ENCODE assay signal across 15 mouse cellular contexts in genomic region chr5:5326716-5327115, GRCm38 (mm10).
A peak's percentile ranks its signal among the peaks of the same experiment; 100 is the strongest.
DNase-seq lines count a peak whose midpoint lies in the region; ATAC-seq and TF ChIP-seq lines count a peak whose summit lies in the region.
"Had no signal": no experiment of that assay in that cellular context is flagged by ENCODE, and none has a peak within 500 bp of the region (broad histone marks: within the 10 kb centered on the region; RNA-seq: fewer than 3 reads in every experiment).

No protein-coding gene starts in this region.

- H3K27ac ChIP-seq in kidney, embryonic 15.5 days = no peak overlapping the region
- no peak overlapping the region for H3K27ac ChIP-seq in hindbrain, embryonic 10.5 days
- H3K27ac ChIP-seq: embryonic facial prominence, embryonic 13.5 days; heart, embryonic 10.5 days; hindbrain, embryonic 13.5 days; midbrain, embryonic 13.5 days; stomach, embryonic 15.5 days had no signal

- in situ Hi-C loops in Patski (cut with MboI; ENCODE audit: low pct_unique_long_range_greater_than_20kb) = no loop called here

- POLR2A ChIA-PET in Patski (lab: Charles Lee) = no interaction called here

- no peaks in the 10 kb centered on the region for H3K4me1 ChIP-seq in kidney, embryonic 15.5 days
- H3K4me1 ChIP-seq in hindbrain, embryonic 10.5 days (replicated peaks) = no peaks in the 10 kb centered on the region
- H3K4me1 ChIP-seq: hindbrain, embryonic 13.5 days had no signal

- H3K4me2 ChIP-seq in kidney, embryonic 15.5 days = no peak overlapping the region
- H3K4me2 ChIP-seq: embryonic facial prominence, embryonic 13.5 days; hindbrain, embryonic 13.5 days; midbrain, embryonic 13.5 days; stomach, embryonic 15.5 days had no signal

- ATAC-seq in kidney, embryonic 15.5 days (replicated peaks; ENCODE audit: low FRiP score) = no peak
- peak; percentile 100 for ATAC-seq in Patski
- ATAC-seq in inflammation-experienced regulatory T-cells, adult 6 months = no peak
- ATAC-seq: forebrain, embryonic 16.5 days; midbrain, embryonic 13.5 days had no signal

- WGBS in kidney, embryonic 15.5 days = 90% methylated on average over 2 of the region's 2 CpGs
- WGBS in hindbrain, embryonic 10.5 days = 93% methylated on average over 2 of the region's 2 CpGs

- no peaks in the 10 kb centered on the region for H3K9me3 ChIP-seq in kidney, embryonic 15.5 days (replicated peaks)
- no peaks in the 10 kb centered on the region for H3K9me3 ChIP-seq in hindbrain, embryonic 10.5 days
- H3K9me3 ChIP-seq: embryonic facial prominence, embryonic 13.5 days; heart, embryonic 10.5 days; hindbrain, embryonic 13.5 days; midbrain, embryonic 13.5 days; stomach, embryonic 15.5 days had no signal

- CTCF ChIA-PET in Patski (lab: Charles Lee) = interaction anchor here (1.2 kb wide), 1 partner anchor 11 kb away, joined by 3 read pairs; no protein-coding TSS in a partner anchor

- no peaks in the 10 kb centered on the region for H3K27me3 ChIP-seq in kidney, embryonic 15.5 days
- H3K27me3 ChIP-seq in Patski = no peaks in the 10 kb centered on the region
- H3K27me3 ChIP-seq in hindbrain, embryonic 10.5 days (ENCODE audit: insufficient read depth, poor library complexity, severe bottlenecking) = no peaks in the 10 kb centered on the region
- H3K27me3 ChIP-seq: embryonic facial prominence, embryonic 13.5 days; hindbrain, embryonic 13.5 days; midbrain, embryonic 13.5 days; stomach, embryonic 15.5 days had no signal

- H3K36me3 ChIP-seq in kidney, embryonic 15.5 days = no peaks in the 10 kb centered on the region
- H3K36me3 ChIP-seq in hindbrain, embryonic 10.5 days = no peaks in the 10 kb centered on the region
- H3K36me3 ChIP-seq: hindbrain, embryonic 13.5 days; midbrain, embryonic 13.5 days; stomach, embryonic 15.5 days had no signal

- peak; percentile 14 for DNase-seq in kidney, postnatal 10 days
- DNase-seq in Patski (ENCODE audit: low read depth, low spot score) = peak; percentile 83
- peak; percentile 23 for DNase-seq in cerebellum, adult 9-10 months
- DNase-seq in lung, postnatal 10 days = peak; percentile 49
- no peak for DNase-seq in hindbrain, embryonic 10.5 days (ENCODE audit: low spot score)
- DNase-seq in spleen, adult 18-20 months = no peak
- DNase-seq: layer of hippocampus, postnatal 36 days had no signal

- H3K9ac ChIP-seq in kidney, embryonic 15.5 days = no peak overlapping the region
- H3K9ac ChIP-seq: embryonic facial prominence, embryonic 13.5 days; hindbrain, embryonic 13.5 days; midbrain, embryonic 13.5 days; stomach, embryonic 15.5 days had no signal

- TF ChIP-seq CTCF in Patski (IDR thresholded peaks at IDR 0.05) = no peak

- H3K4me3 ChIP-seq in kidney, embryonic 15.5 days (replicated peaks) = no peak overlapping the region
- H3K4me3 ChIP-seq in hindbrain, embryonic 10.5 days = no peak overlapping the region
- H3K4me3 ChIP-seq: embryonic facial prominence, embryonic 13.5 days; heart, embryonic 10.5 days; hindbrain, embryonic 13.5 days; midbrain, embryonic 13.5 days; stomach, embryonic 15.5 days had no signal

Comparison
In these comparisons a context has a peak if more than half of its experiments do, and no peak if none do; other contexts are left out.
1. DNase-seq: peak in kidney, postnatal 10 days (single experiment), Patski (single experiment), cerebellum, adult 9-10 months (single experiment) and lung, postnatal 10 days (single experiment); none in hindbrain, embryonic 10.5 days (single experiment) and spleen, adult 18-20 months (0 of 2).